Mouse (Mus musculus) left cerebral cortex, adult 18-20 months (tissue): ENCODE results near the gene Olfr18. TPM values are rescaled to one million over a fixed set of nuclear protein-coding genes. Genes with fewer than 3 reads are reported as not detected.
"Not testable (repeated sequence)": the region's sequence is repeated elsewhere in the genome, so short reads cannot be mapped to it uniquely, and the experiment has no call there.

Experiments
- DNase-seq, 2 experiments: peaks; one replicate each; pipeline ENCODE4 v3.0.0; 2021 to 2022; ENCODE audit warnings: low spot score in 2 of 2, mixed read lengths in 1 of 2
- long read RNA-seq, 2 experiments: library from polyadenylated mRNA; stranded (forward); transcript quantifications; one replicate each; pipeline ENCODE4 v2.0.0; 2021
- total RNA-seq, 2 experiments: library from RNA; stranded (reverse); gene quantifications; 2 replicates each; pipeline ENCODE4 v1.2.3; 2021

Gene Olfr18
- total RNA-seq: not detected
- long read RNA-seq, experiment 1: 0 reads
- long read RNA-seq, experiment 2: 0 reads

- no peak for DNase-seq
Measured at GRCm38 (mm10) chr9:20335994-20336393, at the start of gene Olfr18. Gene Olfr18 (minus strand): TSS chr9:20336094.

- DNase-seq: no peak
Measured at GRCm38 (mm10) chr9:20385343-20385703, 49.4 kb upstream of the Olfr18 start.

- peak; percentile 88 to 90 for DNase-seq
Measured at GRCm38 (mm10) chr9:20384532-20385342, 48.8 kb upstream of the Olfr18 start, which contains the start of gene Zfp560. Gene Zfp560 (minus strand): TSS chr9:20385177.

- no peak for DNase-seq
Measured at GRCm38 (mm10) chr9:20383659-20384058, 47.8 kb upstream of the Olfr18 start.

- DNase-seq: no peak
Measured at GRCm38 (mm10) chr9:20374712-20375111, 38.8 kb upstream of the Olfr18 start.

GRCm38 (mm10) chr9:20367311-20367710 lies 31.4 kb upstream of the Olfr18 start:
- no peak for DNase-seq

GRCm38 (mm10) chr9:20348501-20348900 lies 12.6 kb upstream of the Olfr18 start:
- DNase-seq: no peak

- DNase-seq: no peak
Measured at GRCm38 (mm10) chr9:20298232-20298631, 37.7 kb downstream of the Olfr18 start, which contains the start of gene Olfr873. Gene Olfr873 (plus strand): TSS chr9:20298532.

GRCm38 (mm10) chr9:20295562-20295961 lies 40.3 kb downstream of the Olfr18 start:
- DNase-seq: not testable (repeated sequence)

GRCm38 (mm10) chr9:20282051-20282450 lies 53.8 kb downstream of the Olfr18 start, which contains the start of gene Olfr39:
Gene Olfr39 (plus strand): TSS chr9:20282351.
- no peak for DNase-seq

Other genes with a start within 250 kb of the Olfr18 start
- not detected for gene Olfr868, start 237.5 kb downstream of the Olfr18 start, total RNA-seq
- gene Olfr869, start 207.1 kb downstream of the Olfr18 start, total RNA-seq: not detected
- not detected for gene Olfr870, start 162.0 kb downstream of the Olfr18 start, total RNA-seq
- gene Olfr871, start 123.9 kb downstream of the Olfr18 start, total RNA-seq: not detected
- gene Olfr872, start 99.0 kb downstream of the Olfr18 start, total RNA-seq: not detected
- gene Olfr39, start 53.7 kb downstream of the Olfr18 start, total RNA-seq: not detected
- not detected for gene Olfr873, start 37.6 kb downstream of the Olfr18 start, total RNA-seq
- gene Zfp560, start 49.1 kb upstream of the Olfr18 start, total RNA-seq: 1 to 10 TPM; 8.8 to 9.9 TPM
- gene Zfp26, start 124.1 kb upstream of the Olfr18 start, total RNA-seq: 10 to 100 TPM; 25.3 to 26.2 TPM
- 10 to 100 TPM; 30.6 to 30.8 TPM for gene Zfp426, start 156.7 kb upstream of the Olfr18 start, total RNA-seq
- gene Zfp266, start 185.3 kb upstream of the Olfr18 start, total RNA-seq: 10 to 100 TPM; 41.4 to 42.2 TPM
- 10 to 100 TPM; 14.9 to 17.6 TPM for gene Zfp846, start 245.2 kb upstream of the Olfr18 start, total RNA-seq